Mouse (Mus musculus) E14TG2a.4 (cell line): Measurements from ENCODE around the gene Ddit4l.
"Not testable (repeated sequence)": the region's sequence is repeated elsewhere in the genome, so short reads cannot be mapped to it uniquely, and the experiment has no call there.

Experiments
- H3K27me3 ChIP-seq: 2 replicates; pipeline ENCODE4 v1.6.1; 2014; ENCODE audit warnings: low read length, control low read depth; ENCODE audit not compliant: insufficient read depth
- H3K36me3 ChIP-seq: 2 replicates; pipeline ENCODE4 v1.6.1; 2014; ENCODE audit warnings: low read length, control low read depth; ENCODE audit not compliant: insufficient read depth
- H3K4me1 ChIP-seq: replicated peaks from 2 replicates; pipeline ENCODE4 v1.6.1; 2014; ENCODE audit warnings: low read depth, low read length, control low read depth
- H3K4me3 ChIP-seq: replicated peaks from 2 replicates; pipeline ENCODE4 v1.5.1; 2014; ENCODE audit warnings: mild to moderate bottlenecking, low read length
- H3K9me3 ChIP-seq: 2 replicates; pipeline ENCODE4 v1.6.1; 2014; ENCODE audit warnings: low read length, control low read depth
- CTCF ChIP-seq: conservative IDR thresholded peaks from 2 replicates; pipeline ENCODE4 v1.5.1; 2014; ENCODE audit warnings: low read length
- NANOG ChIP-seq: IDR thresholded peaks from 2 replicates; pipeline ENCODE4 v1.6.1; 2014; ENCODE audit warnings: borderline replicate concordance, low read length, mixed read lengths
- POU5F1 ChIP-seq: IDR thresholded peaks from 2 replicates; pipeline ENCODE4 v1.6.1; 2014; ENCODE audit warnings: low read length, borderline replicate concordance

The Ddit4l gene

DNA sequence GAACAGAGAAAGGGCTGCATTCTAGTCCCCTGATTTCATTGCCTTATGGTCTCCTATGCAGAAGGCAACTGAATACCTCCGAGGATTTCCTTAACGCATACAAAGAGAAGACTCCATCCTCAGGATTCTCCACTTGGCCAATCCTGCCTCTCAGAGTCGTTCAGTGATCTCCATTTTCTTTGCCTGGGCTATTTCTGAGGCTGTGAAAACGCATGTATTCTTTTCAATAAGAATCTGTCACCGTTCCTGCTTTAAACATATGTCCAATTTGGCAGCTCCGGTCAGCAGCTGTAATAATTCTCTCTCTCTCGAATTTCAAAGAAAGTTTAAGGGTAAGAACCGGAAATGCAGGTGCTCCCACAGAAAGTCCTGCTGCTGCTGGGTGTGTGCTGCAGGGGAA, 20.7 kb downstream of the Ddit4l start:
- Histone ChIP-seq H3K27me3 (no peaks in the 10 kb centered on the region), H3K4me1 (peaks cover 17% of the 10 kb centered on the region), H3K4me3 (no peak overlapping the region), H3K9me3 (peaks cover 6% of the 10 kb centered on the region; the same call in 1 of the 2 replicates), H3K36me3 (no peaks in the 10 kb centered on the region)
- TF ChIP-seq CTCF (no peak), NANOG (no peak), POU5F1 (no peak)

DNA sequence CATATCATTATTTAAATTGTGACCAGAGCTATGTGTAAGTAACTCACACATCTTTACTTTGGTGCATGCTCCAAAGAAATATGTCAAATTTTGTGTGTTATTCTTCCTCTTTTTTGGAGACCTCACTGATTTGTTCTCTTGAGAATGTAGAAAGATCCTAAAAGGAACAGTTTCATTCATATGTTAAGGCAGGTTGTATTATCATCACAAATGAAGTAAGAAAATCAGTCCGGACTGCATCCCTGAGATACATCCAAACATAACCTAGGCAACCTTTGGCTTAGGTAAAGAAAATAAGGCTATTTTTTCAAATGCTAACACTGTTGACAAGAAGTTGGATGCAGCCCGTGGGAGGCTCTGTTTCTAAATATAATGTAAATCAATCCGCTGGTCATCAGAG, 21.2 kb downstream of the Ddit4l start:
- Histone ChIP-seq H3K36me3 (no peaks in the 10 kb centered on the region), H3K4me3 (no peak overlapping the region), H3K27me3 (no peaks in the 10 kb centered on the region), H3K9me3 (peaks cover 6% of the 10 kb centered on the region; the same call in 1 of the 2 replicates), H3K4me1 (peaks cover 17% of the 10 kb centered on the region)
- TF ChIP-seq NANOG (no peak), CTCF (no peak), POU5F1 (no peak)

DNA sequence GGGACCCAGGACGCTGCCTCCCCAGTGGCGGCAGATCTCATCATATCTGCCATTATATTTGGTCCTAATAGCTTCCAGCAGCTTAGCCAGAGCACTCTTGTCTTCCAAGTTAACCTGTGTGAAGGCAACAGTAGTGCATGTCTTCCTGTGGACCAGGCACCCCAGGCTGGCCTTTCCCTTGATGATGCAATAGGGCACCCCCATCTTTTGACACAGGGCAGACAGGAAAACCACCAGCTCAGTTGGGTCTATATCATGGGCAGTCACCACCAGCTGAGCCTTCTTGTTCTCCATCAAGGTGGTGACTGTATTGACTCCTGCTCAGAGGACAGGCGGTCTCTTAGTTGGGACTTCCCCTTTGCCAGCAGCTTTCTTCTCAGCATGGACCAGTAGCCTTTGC, 22.7 kb downstream of the Ddit4l start:
- Histone ChIP-seq H3K36me3 (no peaks in the 10 kb centered on the region), H3K4me3 (no peak overlapping the region), H3K27me3 (no peaks in the 10 kb centered on the region), H3K4me1 (peaks cover 17% of the 10 kb centered on the region), H3K9me3 (peaks cover 6% of the 10 kb centered on the region; the same call in 1 of the 2 replicates)
- TF ChIP-seq POU5F1 (no peak), NANOG (no peak)

DNA sequence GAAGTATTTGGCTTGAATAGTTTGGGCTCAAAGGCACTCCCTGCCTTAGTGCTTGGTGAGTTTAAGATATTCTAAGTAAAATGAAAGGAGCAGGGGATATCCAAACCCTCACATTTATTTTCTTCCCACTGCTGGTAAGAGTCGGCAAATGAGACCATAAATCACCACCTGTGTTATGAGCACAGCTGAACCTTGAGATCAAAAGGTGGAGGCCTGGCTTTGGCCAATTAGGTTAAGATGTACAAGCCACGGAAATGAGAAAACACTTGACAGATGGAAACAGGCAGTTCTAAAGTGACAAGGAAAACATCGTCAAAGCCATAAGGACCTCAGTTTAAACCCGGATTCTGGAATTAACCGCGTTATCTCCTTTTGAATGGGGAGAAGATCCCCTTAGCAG, 23.5 kb downstream of the Ddit4l start:
- TF ChIP-seq NANOG (no peak), CTCF (no peak), POU5F1 (no peak)
- Histone ChIP-seq H3K4me1 (peaks cover 17% of the 10 kb centered on the region), H3K36me3 (no peaks in the 10 kb centered on the region), H3K9me3 (peaks cover 6% of the 10 kb centered on the region; the same call in 1 of the 2 replicates), H3K27me3 (no peaks in the 10 kb centered on the region), H3K4me3 (no peak overlapping the region)

DNA sequence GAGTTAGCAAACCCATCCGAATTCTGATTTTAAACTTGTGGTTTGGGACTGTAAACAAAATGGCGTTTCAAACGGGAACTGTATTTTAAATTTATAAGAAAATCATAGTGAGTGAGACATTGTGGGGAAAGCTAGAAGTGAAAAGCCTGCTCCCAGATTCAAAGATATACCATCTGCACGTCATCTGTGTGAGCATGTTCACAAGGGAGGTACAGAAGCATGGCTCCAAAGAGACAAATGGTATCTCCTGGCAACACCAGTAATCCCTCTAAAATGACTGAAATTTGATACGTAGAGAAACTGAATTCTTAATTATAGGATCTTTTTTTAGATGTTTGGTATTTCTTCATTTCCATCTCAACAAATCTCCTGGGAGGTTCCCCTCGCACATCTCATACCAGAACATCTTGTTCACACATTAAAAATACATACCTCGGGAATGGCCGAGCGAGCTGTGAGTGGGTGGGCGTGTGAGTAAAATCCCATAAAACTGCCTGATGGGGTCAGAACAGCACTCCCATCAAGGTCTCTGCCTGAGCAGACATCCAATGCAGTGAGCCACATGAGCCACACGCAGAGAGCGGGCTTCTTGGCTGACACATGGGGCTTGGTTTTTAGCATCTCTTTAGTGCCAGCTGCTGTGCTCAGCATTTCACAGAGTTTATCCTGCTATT, 26.2 kb downstream of the Ddit4l start:
- no peaks in the 10 kb centered on the region for H3K27me3 ChIP-seq
- H3K4me3 ChIP-seq = no peak overlapping the region
- H3K4me1 ChIP-seq = peaks cover 9% of the 10 kb centered on the region
- no peaks in the 10 kb centered on the region for H3K36me3 ChIP-seq
- peaks cover 14% of the 10 kb centered on the region for H3K9me3 ChIP-seq
- TF ChIP-seq NANOG = no peak
- TF ChIP-seq POU5F1 = no peak
- TF ChIP-seq CTCF = no peak

DNA sequence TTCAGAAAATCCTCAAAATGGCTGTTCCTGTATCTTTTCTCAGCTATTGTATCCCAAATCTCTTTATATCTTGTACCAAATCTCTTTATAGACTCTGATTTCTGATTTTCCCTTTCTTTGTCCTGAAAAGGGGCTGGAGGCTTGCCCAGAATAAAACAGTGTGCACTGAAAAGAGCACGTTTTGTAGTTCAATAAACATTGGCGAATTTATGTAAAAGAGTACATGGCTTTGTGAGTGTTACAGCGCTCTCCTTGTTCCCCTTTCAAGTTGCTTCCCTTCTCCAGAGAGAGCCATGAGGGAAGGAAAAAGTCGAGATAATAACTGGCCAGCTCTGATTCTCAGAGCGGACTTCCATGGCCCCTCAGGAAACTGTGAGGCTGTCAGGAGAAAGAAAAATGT, 27.7 kb downstream of the Ddit4l start:
- Histone ChIP-seq H3K4me1 (no peaks in the 10 kb centered on the region), H3K36me3 (no peaks in the 10 kb centered on the region), H3K27me3 (no peaks in the 10 kb centered on the region), H3K4me3 (no peak overlapping the region), H3K9me3 (peaks cover 16% of the 10 kb centered on the region)
- no peak for TF ChIP-seq CTCF
- TF ChIP-seq NANOG = no peak
- TF ChIP-seq POU5F1 = no peak

DNA sequence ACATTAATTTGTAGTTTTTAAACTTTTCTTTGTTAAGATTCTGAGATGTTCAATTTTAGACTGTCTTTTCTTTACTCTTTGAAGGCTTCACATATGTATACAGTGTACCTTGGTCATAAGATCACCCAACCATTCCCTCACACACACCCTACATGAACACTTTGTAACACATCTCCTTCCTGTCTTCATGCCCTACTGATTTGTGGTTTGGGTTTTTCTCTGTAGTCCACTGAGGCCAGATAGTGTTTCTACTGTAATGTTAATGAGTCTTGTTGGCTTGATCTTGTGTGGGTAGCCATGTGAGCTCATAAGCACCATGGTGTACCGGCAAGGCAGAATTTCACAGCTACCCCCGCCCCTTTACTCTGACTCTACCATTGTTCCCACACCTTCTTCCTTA, 31.4 kb downstream of the Ddit4l start:
- Histone ChIP-seq H3K27me3 (no peaks in the 10 kb centered on the region), H3K36me3 (no peaks in the 10 kb centered on the region), H3K4me3 (no peak overlapping the region), H3K4me1 (no peaks in the 10 kb centered on the region), H3K9me3 (peaks cover 10% of the 10 kb centered on the region)
- TF ChIP-seq POU5F1 (no peak), CTCF (no peak), NANOG (no peak)

DNA sequence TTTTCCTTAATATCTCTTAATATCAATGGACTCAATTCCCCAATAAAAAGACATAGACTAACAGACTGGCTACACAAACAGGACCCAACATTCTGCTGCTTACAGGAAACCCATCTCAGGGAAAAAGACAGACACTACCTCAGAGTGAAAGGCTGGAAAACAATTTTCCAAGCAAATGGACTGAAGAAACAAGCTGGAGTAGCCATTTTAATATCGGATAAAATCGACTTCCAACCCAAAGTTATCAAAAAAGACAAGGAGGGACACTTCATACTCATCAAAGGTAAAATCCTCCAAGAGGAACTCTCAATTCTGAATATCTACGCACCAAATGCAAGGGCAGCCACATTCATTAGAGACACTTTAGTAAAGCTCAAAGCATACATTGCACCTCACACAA, 49.8 kb downstream of the Ddit4l start, which contains the start of gene Gm21962:
Gene Gm21962, plus strand, starts transcription at position 301 of the 400 bp plus-strand sequence.
- not testable (repeated sequence) for H3K36me3 ChIP-seq, H3K4me3 ChIP-seq, H3K4me1 ChIP-seq, H3K9me3 ChIP-seq, H3K27me3 ChIP-seq
